Mouse (Mus musculus) cerebellum, adult 11 months (tissue): ENCODE data around the gene Cd160.

Experiments
- DNase-seq: peaks from one replicate; pipeline ENCODE4 v3.0.0; 2022

The Cd160 gene

DNA sequence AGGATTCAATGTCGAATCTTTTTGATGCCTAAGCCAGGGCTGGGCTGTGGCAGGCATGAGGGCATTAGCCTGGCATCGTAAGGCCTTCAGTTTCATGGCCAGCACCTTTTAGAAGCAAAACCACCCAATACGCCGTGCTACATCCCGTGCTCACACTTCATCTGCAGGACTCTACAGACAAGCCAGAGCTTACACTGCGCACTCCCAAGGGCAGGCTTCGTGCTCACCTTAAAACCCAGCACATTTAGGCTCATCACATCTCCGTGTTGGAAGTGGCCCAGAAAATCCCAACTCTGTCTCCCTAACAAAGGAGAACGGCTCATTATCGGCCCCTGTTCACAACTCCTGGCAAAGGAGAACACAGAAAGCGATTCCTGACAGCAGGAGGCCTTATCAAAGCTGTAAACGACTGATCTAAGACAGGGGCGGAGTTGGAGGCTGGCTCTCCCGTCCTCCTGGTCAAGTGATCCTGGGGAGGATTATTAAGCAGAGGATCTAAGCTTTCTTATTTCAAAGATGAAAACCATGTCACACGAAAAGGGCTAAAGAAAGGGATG is 765 bp downstream of the Cd160 start:
- DNase-seq, result no peak

GRCm38 (mm10) chr3:96825261-96825660 is 3.9 kb downstream of the Cd160 start:
- DNase-seq, result no peak

DNA sequence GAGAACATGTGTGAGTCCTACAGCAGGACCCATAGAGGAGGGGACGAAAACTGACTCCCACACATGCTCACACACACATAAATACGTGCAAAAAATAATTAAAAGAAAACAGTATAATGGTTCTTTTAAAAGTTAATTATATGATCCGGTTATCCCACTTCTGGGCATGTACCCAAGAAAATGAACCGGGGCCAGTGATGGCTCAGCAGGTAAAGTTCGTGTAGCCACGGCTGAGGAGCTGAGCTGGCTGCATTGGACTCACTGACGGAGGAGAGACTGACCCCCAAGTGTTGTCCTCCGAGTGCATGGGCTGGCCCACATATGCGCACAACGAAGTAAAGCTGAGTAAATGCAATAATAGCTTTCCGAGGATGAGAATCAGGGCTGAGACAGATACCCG is 4.5 kb downstream of the Cd160 start:
- no peak for DNase-seq

DNA sequence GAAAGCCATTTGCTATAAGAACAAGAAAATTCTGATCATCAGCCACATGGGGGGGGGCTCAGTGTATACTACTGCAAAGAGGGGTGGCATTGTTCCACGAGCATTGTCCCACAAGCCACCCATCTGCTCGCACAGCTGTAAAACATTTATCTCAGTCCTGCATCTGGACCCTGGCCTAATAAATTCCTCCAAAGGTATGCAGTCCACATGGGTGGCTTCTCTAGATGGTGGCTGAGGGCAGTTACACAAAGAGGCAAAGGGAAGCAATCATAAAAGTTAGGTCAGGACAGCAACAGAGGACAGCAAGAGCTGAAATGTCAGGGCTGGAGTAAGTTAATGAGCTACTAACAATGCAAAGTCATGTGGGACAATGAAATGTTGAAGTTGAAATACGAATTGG is 5.5 kb downstream of the Cd160 start:
- no peak for DNase-seq

- DNase-seq, result no peak
Observed at GRCm38 (mm10) chr3:96821581-96821980, 7.6 kb downstream of the Cd160 start.

DNA sequence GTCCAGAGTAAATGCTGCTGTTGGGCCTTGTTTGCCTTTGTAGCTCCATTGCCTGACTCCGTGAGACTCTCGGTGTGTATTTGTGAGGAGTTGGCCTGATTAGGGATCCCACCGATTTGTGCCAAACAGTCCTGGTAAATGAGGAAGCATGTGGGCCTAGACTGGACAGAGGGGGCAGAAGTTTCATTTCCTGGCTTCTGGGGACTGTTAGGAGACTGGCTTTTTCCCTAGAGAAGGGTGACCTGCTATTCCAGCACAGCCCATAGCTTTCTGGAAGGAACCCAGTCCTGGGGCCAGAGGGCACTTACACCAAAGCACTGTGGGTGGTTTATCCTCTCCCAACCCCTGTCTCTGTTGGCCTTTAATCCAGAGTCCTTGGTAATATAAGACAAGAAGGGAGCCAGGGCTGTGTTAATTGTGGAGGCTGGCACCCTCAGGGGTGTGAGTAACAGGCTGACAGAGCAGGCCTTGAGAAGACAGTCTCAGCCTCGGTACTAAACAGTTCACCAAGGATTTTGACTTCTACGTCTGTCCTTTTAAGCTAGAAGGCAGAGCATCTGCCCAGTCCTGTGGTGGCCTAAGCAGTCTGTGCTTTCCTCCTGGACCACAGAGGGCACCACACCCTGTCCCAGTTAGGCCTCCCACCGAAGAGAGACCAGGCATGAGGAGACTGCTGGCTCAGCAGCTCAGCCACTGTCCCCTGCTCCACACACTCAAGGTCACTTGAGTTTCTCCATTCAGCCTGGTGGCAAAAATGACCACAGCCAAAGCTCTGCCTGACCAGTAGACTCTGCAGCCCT is 8.8 kb downstream of the Cd160 start:
- DNase-seq, result no peak

- DNase-seq, result no peak
Observed at GRCm38 (mm10) chr3:96814342-96814741, 14.8 kb downstream of the Cd160 start.

DNA sequence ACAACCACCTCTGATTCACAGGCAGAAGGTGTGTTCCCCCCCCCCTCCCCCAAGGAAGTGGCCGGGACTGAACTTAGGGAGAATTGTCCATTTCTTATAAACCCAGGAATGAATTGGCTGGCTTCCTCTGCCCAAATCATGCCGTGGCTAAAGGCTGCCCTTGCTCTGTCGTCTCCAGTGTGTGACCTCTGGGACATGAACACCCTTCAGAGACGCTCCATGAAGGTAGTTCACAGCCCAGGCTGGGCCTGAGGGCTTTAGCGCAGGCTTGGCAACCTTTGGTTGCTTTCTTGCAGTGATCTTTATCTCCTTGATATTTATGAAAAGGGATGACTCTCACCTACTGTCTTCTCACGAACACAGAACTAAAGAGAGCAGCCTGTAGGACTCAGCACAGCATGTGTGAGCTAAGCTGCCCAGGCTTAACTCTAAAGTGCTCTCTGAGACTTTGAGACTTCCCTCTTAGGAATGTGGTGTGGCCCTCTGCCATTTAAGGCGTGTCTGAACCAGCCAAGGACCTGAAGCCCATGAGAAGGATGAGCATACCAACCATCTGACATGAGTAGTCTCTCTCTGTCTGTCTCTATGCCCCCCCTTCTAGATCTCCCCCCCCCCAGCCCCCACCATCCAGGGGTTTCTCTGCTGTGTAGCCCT is 15.4 kb downstream of the Cd160 start:
- DNase-seq, result no peak

DNA sequence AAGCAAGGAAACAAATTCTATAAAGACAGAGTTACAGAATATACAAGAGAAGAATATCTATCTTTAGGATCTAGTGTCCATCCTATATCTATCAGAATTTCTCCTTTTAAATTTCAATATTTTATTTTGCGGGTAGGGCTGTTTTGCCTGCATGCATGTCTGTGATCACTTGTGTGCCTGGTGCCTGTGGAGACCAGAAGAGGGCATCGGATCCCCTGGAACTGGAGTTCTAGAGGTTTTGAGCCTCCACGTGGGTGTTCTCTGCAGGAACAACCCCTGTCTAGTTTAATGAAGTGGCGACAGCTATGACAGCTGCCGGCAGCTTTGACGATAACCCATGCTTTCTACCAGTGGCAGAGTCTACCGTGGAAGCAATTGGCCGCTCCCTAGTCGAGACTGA is 16.0 kb downstream of the Cd160 start:
- peak; percentile 5 for DNase-seq

- peak; percentile 53 for DNase-seq
Observed at GRCm38 (mm10) chr3:96812395-96813091, 16.6 kb downstream of the Cd160 start.

DNA sequence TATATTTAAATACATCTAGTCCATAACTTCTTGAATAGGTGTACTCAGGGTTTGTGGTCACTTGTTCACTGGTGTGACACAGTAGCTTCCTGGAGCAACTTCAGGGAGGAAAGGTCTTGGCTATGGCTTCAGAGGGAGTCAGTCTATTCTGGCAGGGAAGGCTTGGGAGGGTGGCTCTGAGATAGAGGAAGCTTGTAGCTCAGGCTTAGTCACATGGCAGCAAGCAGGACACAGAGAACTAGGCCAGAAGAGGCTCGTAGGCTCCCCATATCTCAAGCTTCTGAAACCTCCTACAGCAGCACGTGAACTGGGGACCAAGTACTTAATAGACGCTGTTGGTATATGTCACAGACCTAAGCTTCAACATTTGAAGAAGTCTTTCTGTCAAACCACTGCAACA is 17.9 kb downstream of the Cd160 start:
- DNase-seq, result no peak

DNA sequence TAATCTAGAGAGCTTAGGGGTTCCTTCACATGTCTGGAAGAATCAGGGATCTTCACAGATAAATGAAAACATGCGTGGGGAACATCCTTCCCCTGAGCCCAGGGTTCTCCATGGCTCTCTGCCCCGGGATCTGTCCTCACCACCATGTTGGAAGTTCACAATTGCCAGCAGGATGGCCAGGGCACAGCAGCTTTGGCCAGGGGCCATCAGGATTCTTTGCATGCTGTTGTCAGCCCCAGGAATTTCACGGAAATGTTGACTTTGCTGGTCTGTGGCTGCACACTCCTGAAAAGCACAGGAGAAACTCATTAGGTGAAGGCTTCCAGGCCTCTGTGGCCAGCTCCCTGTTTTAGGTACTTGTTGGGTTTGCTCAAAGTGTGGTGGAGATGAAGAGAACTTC is 20.5 kb downstream of the Cd160 start:
- DNase-seq, result no peak

DNA sequence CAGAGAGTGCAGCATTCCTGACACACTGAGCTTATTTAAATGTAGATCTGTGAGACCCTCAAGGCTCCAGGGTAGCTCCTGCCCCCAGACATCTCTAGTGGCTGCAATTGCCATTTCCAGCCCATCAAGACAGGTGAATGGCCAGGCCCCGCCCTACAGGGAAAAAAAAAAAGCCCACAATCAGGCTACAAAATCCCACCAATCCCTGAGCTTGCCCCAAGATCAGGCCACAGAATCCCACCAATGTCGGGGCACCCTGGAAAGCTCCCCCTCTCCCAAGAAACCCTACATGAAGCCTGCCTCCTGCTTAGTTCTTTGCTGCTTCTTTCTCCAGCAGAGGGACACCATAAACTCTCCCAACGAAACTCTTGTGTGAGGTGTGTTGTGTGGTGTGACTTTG is 21.0 kb downstream of the Cd160 start:
- DNase-seq, result no peak

GRCm38 (mm10) chr3:96802214-96802613 is 26.9 kb downstream of the Cd160 start:
- DNase-seq, result no peak

DNA sequence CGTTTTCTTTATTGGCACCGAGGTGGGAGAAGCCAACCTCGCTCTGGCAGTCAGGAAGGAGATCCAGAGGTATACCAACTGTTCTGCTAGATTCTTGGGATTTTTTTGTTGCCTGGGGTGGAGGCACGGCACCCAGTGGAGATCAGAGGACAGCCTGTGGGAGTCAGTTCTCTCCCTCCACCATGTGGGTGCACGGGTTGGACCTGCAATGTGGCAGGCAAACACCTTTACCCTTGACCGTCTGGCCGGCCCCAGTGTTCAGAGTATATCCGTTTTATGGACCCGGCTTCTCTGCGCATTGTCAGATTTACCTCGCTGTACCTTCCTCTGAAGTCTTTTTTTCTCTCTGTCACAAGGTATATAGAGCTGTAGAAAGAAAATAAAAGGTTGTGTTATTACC is 28.9 kb downstream of the Cd160 start:
- DNase-seq, result no peak

- no peak for DNase-seq
Observed at GRCm38 (mm10) chr3:96788506-96788905, 40.6 kb downstream of the Cd160 start.

GRCm38 (mm10) chr3:96787784-96788183 is 41.4 kb downstream of the Cd160 start:
- DNase-seq, result no peak

DNA sequence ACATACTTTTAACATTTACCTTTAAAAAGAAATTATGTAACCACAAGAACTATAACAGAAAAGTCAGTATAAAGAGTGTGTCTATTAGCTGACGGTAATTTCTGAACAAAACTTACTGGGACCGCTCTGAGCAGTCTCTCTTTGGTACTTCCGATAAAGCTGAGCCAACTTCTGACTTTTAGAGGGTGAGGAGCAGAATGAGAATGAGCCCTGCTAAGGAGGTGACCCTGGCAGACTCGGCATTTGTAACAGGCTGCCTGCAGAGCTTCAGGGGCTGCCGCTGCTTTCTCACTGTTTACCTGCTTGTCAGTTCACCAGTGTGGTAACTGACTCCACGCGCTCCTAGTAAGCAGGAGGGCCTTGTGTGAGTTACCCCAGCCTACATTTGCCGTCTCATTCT is 46.9 kb downstream of the Cd160 start:
- no peak for DNase-seq

DNA sequence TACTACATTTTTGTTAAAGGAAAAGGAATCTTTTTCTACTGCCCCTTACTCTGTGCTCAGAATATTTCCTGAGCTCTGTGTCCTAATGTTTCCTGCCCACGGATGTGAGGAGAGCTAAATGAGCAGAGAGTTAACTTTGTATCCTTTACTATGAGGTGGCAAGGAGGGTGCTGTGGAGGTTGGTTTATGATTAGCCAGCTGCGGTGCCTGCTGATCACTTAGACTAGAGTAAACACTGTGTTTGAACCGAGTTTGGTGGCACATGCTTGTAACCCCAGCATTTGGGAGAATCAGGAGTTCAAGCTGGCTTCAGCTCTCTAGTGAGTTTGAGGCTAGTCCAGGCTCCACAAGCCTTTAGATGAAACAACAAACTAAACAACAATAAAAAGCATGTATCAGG is 52.0 kb downstream of the Cd160 start:
- DNase-seq, result no peak

DNA sequence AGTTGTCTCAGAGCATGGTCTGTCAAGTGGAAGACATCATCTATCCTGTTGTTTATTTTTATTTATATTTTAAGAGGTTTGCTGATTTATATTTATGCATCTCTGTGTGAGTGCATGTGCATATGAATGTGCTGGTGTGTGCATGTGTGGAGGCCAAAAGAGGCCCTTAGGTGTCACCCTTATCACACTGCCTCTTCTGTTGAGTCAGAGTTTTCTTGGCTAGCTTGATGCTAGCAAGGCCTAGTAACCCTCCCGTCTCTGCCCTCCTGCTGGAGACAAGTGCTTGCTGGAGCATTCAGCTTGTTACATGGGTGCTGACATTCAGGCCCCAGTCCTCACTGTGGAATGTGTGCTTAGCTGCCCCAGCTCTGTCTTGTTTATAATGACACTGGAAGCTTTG is 56.2 kb downstream of the Cd160 start:
- DNase-seq, result no peak

GRCm38 (mm10) chr3:96769971-96770370 is 59.2 kb downstream of the Cd160 start:
- no peak for DNase-seq

GRCm38 (mm10) chr3:96764528-96764927 is 64.6 kb downstream of the Cd160 start:
- no peak for DNase-seq

DNA sequence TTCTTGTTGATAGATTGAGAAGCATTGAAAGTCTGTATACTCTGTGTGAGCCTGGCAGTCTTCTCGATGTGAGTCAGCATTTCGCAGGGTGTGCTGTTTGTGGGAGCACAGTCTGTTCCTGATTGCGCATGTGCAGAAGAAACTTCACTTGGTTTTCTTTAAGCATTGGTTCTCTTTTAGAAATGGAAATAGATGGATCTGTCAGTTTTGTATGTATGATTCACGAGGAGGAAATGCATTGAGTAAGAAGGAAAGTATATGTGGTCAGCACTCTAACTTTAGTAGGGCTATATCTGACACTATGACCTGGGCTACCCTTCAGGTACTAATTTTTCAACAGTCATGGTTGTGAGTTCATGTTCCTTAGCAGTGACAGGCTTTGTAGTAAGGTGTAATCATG is 69.5 kb downstream of the Cd160 start:
- DNase-seq, result no peak

DNA sequence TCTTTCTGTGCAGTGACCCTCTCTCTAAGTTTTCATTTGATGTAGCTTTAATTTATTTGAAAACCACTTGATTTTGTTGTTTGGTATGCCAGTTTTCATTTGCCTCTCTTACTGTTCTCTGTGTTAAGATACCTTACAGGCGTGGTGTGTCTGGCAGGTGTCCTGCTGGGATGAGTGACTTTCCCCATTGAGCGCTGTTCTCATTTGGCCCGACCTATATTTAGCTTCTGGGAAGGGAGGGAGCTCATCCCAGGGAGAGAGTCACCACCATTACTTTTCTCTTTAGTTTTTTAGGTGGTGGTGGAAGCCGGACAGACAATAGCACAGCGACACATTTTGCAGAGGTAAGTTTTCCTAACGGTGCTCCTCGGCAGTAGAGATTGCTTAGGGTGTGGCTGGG is 71.5 kb downstream of the Cd160 start:
- peak; percentile 20 for DNase-seq
